Mouse (Mus musculus) CH12.LX (cell line): Measurements from ENCODE around the gene Gpr137.

Experiments used
- CTCF ChIP-seq, 2 experiments: IDR thresholded peaks in 1 of 2; conservative IDR thresholded peaks in 1 of 2; 2 replicates each; pipeline ENCODE4 v1.5.1; 2011 to 2012; ENCODE audit warnings: low read depth in 2 of 2, low read length in 2 of 2, improper control_type of control experiment in 1 of 2, inconsistent platforms in 1 of 2, mild to moderate bottlenecking in 1 of 2, moderate library complexity in 1 of 2
- RAD21 ChIP-seq: IDR thresholded peaks from 2 replicates; pipeline ENCODE4 v1.6.1; 2011; ENCODE audit warnings: low read depth, mild to moderate bottlenecking, low read length, improper control_type of control experiment, moderate library complexity
- TCF12 ChIP-seq: IDR thresholded peaks from 2 replicates; pipeline ENCODE4 v1.6.1; 2014; ENCODE audit warnings: low read depth, mild to moderate bottlenecking, inconsistent platforms, low read length, improper control_type of control experiment

DNA sequence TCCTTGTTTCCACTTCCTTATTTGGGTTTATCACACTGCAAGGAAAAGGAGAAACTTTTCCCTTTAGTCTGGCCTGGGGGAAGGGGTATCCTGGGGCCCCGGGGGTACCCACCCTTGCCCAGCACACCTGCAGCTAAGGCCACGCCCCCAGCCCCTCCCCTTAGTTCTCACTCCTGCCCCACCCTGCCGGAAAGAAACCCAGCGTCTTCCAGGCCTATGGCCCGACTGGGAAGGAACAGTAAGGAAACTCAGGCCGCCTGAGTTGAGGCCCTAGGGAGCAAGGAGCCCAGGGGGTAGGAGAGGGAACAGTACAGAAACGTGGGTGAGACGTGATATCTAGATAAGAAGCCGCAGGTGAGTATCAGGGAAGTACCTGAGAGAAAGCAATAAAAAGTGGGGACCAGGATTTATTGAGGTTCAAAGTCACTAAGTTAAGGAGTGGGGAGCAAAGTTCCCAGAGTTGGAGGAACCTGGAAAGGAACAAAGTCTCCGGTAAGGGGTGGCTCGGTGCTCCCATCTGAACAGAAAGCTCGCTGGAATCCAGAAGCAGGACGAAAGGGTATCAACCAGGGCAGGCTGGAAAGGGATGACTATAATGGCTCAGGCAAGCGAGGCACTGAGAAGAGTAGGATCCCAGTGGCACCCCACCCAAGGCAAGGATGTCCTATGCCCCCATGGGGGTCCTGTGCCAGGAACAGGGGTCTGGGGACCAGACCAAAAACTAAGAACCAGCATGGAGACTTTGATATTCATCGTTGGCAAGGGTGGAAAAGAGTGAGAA lies 26.4 kb upstream of the Gpr137 start:
- no peak for TF ChIP-seq TCF12
- no peak for TF ChIP-seq RAD21
- no peak for TF ChIP-seq CTCF (conservative IDR thresholded peaks at IDR 0.05 in 1 of 2, IDR thresholded peaks at IDR 0.05 in 1 of 2; ENCODE audit: low read depth in 2 of 2, low read length in 2 of 2)
